Mouse (Mus musculus) heart, adult 2 months (tissue): ENCODE results near the gene Ctu1. TPM values are rescaled to one million over a fixed set of nuclear protein-coding genes. Genes with fewer than 3 reads are reported as not detected.

Source experiments
- DNase-seq, 2 experiments: peaks; one replicate each; pipeline ENCODE4 v3.0.0; 2021
- H3K27ac ChIP-seq: fragments of 200-600 bp; 2 replicates; pipeline ENCODE4 v1.8.1; 2022
- H3K27me3 ChIP-seq: fragments of 200-500 bp; 2 replicates; pipeline ENCODE4 v1.6.1; 2012; ENCODE audit warnings: mild to moderate bottlenecking, low read length, inconsistent platforms, mixed read lengths; ENCODE audit not compliant: control insufficient read depth, insufficient read depth
- H3K36me3 ChIP-seq: fragments of 200-500 bp; 2 replicates; pipeline ENCODE4 v1.6.1; 2012; ENCODE audit warnings: low read length, inconsistent platforms; ENCODE audit not compliant: control insufficient read depth, insufficient read depth
- H3K4me1 ChIP-seq: fragments of 200-500 bp; 2 replicates; pipeline ENCODE4 v1.6.1; 2011; ENCODE audit warnings: low read length; ENCODE audit not compliant: control insufficient read depth, insufficient read depth
- H3K4me3 ChIP-seq: fragments of 200-600 bp; 2 replicates; pipeline ENCODE4 v1.8.1; 2022
- H3K79me2 ChIP-seq: fragments of 200-500 bp; replicated peaks from 2 replicates; pipeline ENCODE4 v1.6.1; 2012; ENCODE audit warnings: mild to moderate bottlenecking, inconsistent platforms, low read length, moderate library complexity, mixed read lengths; ENCODE audit not compliant: control insufficient read depth, insufficient read depth
- H3K9ac ChIP-seq: fragments of 200-500 bp; 2 replicates; pipeline ENCODE4 v1.6.1; 2012; ENCODE audit warnings: low read depth, mild to moderate bottlenecking, control low read depth, inconsistent platforms, low read length, mixed read lengths
- CTCF ChIP-seq: fragments of 200-600 bp; IDR thresholded peaks from 2 replicates; pipeline ENCODE4 v1.8.1; 2022; ENCODE audit warnings: antibody characterized with exemption, mild to moderate bottlenecking, moderate library complexity
- EP300 ChIP-seq: fragments of 200-500 bp; IDR thresholded peaks from 2 replicates; pipeline ENCODE4 v1.6.1; 2011; ENCODE audit warnings: low read depth, low read length, control low read depth; ENCODE audit not compliant: insufficient read depth
- WGBS: fragments of 180-500 bp; shearing (Covaris S2); methylation state at CpG from one replicate; pipeline ENCODE4 v1.1.7; 2018; 5-methylcytosine and 5-hydroxymethylcytosine counted together
- intact Hi-C: fragments of 180-260 bp; cut with DNase I; formaldehyde crosslinking; loops from one replicate; pipeline ENCODE4 v1.15.1; 2025
- polyA plus RNA-seq: library from polyadenylated mRNA; depleted of rRNA; stranded (reverse); fragments of >200 nt; gene quantifications from 2 replicates; pipeline ENCODE4 v1.2.3, GENCODE M21; 2012; rRNA removed
- total RNA-seq, 2 experiments: library from RNA; stranded (reverse); gene quantifications; 2 replicates each; pipeline ENCODE4 v1.2.3; 2021

The Ctu1 gene
- total and polyA plus RNA-seq, 3 experiments = 2.5 to 3.2 (median 3.1) TPM

- intact Hi-C loops = no loop called here
Measured at GRCm38 (mm10) chr7:43713741-43714351, 42.0 kb downstream of the Ctu1 start.

More at GRCm38 (mm10) chr7:43713741-43714351, 42.0 kb downstream of the Ctu1 start:
- Histone ChIP-seq H3K27me3 (no peaks in the 10 kb centered on the region; the same call in 1 of the 2 replicates), H3K27ac (no peak overlapping the region), H3K9ac (no peak overlapping the region), H3K36me3 (no peaks in the 10 kb centered on the region), H3K4me1 (no peaks in the 10 kb centered on the region), H3K79me2 (no peaks in the 10 kb centered on the region), H3K4me3 (no peak overlapping the region)
- DNase-seq = no peak
- no peak for TF ChIP-seq CTCF
- TF ChIP-seq EP300 = no peak
- WGBS = 8% methylated on average over 19 of the region's 19 CpGs

Other genes starting within 250 kb of the Ctu1 start
- not detected for gene Lim2, start 244.3 kb upstream of the Ctu1 start, total RNA-seq
- not detected in 2 replicates for gene Lim2, start 244.3 kb upstream of the Ctu1 start, polyA plus RNA-seq
- not detected for gene Nkg7, start 234.9 kb upstream of the Ctu1 start, total RNA-seq
- 1.6 and 4.9 TPM in 2 replicates for gene Nkg7, start 234.9 kb upstream of the Ctu1 start, polyA plus RNA-seq
- gene Cldnd2, start 231.2 kb upstream of the Ctu1 start, total RNA-seq = not detected
- gene Cldnd2, start 231.2 kb upstream of the Ctu1 start, polyA plus RNA-seq = not detected in 2 replicates
- 1,000 to 10,000 TPM; 1,250 to 1,384 TPM for gene Etfb, start 227.9 kb upstream of the Ctu1 start, total RNA-seq
- gene Etfb, start 227.9 kb upstream of the Ctu1 start, polyA plus RNA-seq = 731 and 1,097 TPM in 2 replicates
- under 1 TPM; 0.73 to 0.82 TPM for gene Gm45233, start 227.9 kb upstream of the Ctu1 start, total RNA-seq
- gene Gm45233, start 227.9 kb upstream of the Ctu1 start, polyA plus RNA-seq = 2.2 and 4.7 TPM in 2 replicates
- 1 to 10 TPM; 1.0 to 1.1 TPM for gene Vsig10l, start 208.9 kb upstream of the Ctu1 start, total RNA-seq
- 3.0 TPM in 2 replicates for gene Vsig10l, start 208.9 kb upstream of the Ctu1 start, polyA plus RNA-seq
- gene Iglon5, start 181.9 kb upstream of the Ctu1 start, total RNA-seq = under 1 TPM; 0.14 to 0.16 TPM
- gene Iglon5, start 181.9 kb upstream of the Ctu1 start, polyA plus RNA-seq = 0.56 and 0.78 TPM in 2 replicates
- gene 4931406B18Rik, start 166.1 kb upstream of the Ctu1 start, total RNA-seq = not detected
- not detected in 2 replicates for gene 4931406B18Rik, start 166.1 kb upstream of the Ctu1 start, polyA plus RNA-seq
- gene Cd33, start 127.6 kb upstream of the Ctu1 start, total RNA-seq = 1 to 10 TPM; 2.4 to 3.5 TPM
- 7.6 and 7.9 TPM in 2 replicates for gene Cd33, start 127.6 kb upstream of the Ctu1 start, polyA plus RNA-seq
- gene Zfp658, start 109.8 kb upstream of the Ctu1 start, total RNA-seq = under 1 TPM; 0.86 to 0.93 TPM
- 0.70 and 1.0 TPM in 2 replicates for gene Zfp658, start 109.8 kb upstream of the Ctu1 start, polyA plus RNA-seq
- 1 to 10 TPM; 3.8 to 5.9 TPM for gene Zfp719, start 92.4 kb upstream of the Ctu1 start, total RNA-seq
- 1.4 and 3.3 TPM in 2 replicates for gene Zfp719, start 92.4 kb upstream of the Ctu1 start, polyA plus RNA-seq
- not detected for gene Zfp819, start 64.8 kb upstream of the Ctu1 start, total RNA-seq
- gene Zfp819, start 64.8 kb upstream of the Ctu1 start, polyA plus RNA-seq = not detected in 2 replicates
- gene Ceacam18, start 37.3 kb upstream of the Ctu1 start, total RNA-seq = not detected
- gene Ceacam18, start 37.3 kb upstream of the Ctu1 start, polyA plus RNA-seq = not detected in 2 replicates
- gene Siglece, start 11.9 kb upstream of the Ctu1 start, total RNA-seq = 1 to 10 TPM; 1.6 to 1.9 TPM
- gene Siglece, start 11.9 kb upstream of the Ctu1 start, polyA plus RNA-seq = 1.7 and 2.1 TPM in 2 replicates
- gene Klk14, start 18.4 kb downstream of the Ctu1 start, total RNA-seq = under 1 TPM in 1 of 2 experiments, not detected in 1; 0.30 TPM
- gene Klk14, start 18.4 kb downstream of the Ctu1 start, polyA plus RNA-seq = 0.44 and 0.45 TPM in 2 replicates
- not detected for gene Klk13, start 40.6 kb downstream of the Ctu1 start, total RNA-seq
- gene Klk13, start 40.6 kb downstream of the Ctu1 start, polyA plus RNA-seq = 0.18 and 0.35 TPM in 2 replicates
- not detected for gene Klk12, start 96.9 kb downstream of the Ctu1 start, total RNA-seq
- not detected in 2 replicates for gene Klk12, start 96.9 kb downstream of the Ctu1 start, polyA plus RNA-seq
- gene Klk11, start 102.6 kb downstream of the Ctu1 start, total RNA-seq = under 1 TPM; 0.25 to 0.44 TPM
- 0.20 and 0.78 TPM in 2 replicates for gene Klk11, start 102.6 kb downstream of the Ctu1 start, polyA plus RNA-seq
- under 1 TPM; 0.27 to 0.65 TPM for gene Klk10, start 109.0 kb downstream of the Ctu1 start, total RNA-seq
- 0.70 and 1.8 TPM in 2 replicates for gene Klk10, start 109.0 kb downstream of the Ctu1 start, polyA plus RNA-seq
- gene Klk9, start 119.9 kb downstream of the Ctu1 start, total RNA-seq = not detected
- gene Klk9, start 119.9 kb downstream of the Ctu1 start, polyA plus RNA-seq = 0.12 TPM in 2 replicates
- 10 to 100 TPM; 10.6 TPM for gene Klk8, start 125.6 kb downstream of the Ctu1 start, total RNA-seq
- 8.5 and 9.0 TPM in 2 replicates for gene Klk8, start 125.6 kb downstream of the Ctu1 start, polyA plus RNA-seq
- gene Klk7, start 139.3 kb downstream of the Ctu1 start, total RNA-seq = not detected
- gene Klk7, start 139.3 kb downstream of the Ctu1 start, polyA plus RNA-seq = 0.08 TPM in 1 of 2 replicates, not detected in the other
- not detected for gene Klk6, start 152.5 kb downstream of the Ctu1 start, total RNA-seq
- gene Klk6, start 152.5 kb downstream of the Ctu1 start, polyA plus RNA-seq = not detected in 2 replicates
- gene Klk5, start 170.0 kb downstream of the Ctu1 start, total RNA-seq = not detected
- gene Klk5, start 170.0 kb downstream of the Ctu1 start, polyA plus RNA-seq = not detected in 2 replicates
- not detected for gene Klk4, start 209.1 kb downstream of the Ctu1 start, total RNA-seq
- gene Klk4, start 209.1 kb downstream of the Ctu1 start, polyA plus RNA-seq = not detected in 2 replicates